Mouse (Mus musculus) G1E (cell line): ENCODE results near the gene Fmo6. TPM values are rescaled to one million over a fixed set of nuclear protein-coding genes. Genes with fewer than 3 reads are reported as not detected.

ENCODE experiments used
- ATAC-seq: 2 replicates; pipeline ENCODE4 v1.8.0; 2016; ENCODE audit warnings: mild to moderate bottlenecking; ENCODE audit not compliant: insufficient number of reproducible peaks, poor library complexity, low FRiP score, severe bottlenecking; ENCODE audit errors: extremely low read depth
- DNase-seq: peaks from one replicate; pipeline ENCODE4 v3.0.0; 2012; ENCODE audit warnings: low spot score
- H3K27me3 ChIP-seq: 2 replicates; pipeline ENCODE4 v1.6.1; 2012; ENCODE audit warnings: mild to moderate bottlenecking, low read length, inconsistent platforms; ENCODE audit not compliant: insufficient read depth
- H3K36me3 ChIP-seq: replicated peaks from 2 replicates; pipeline ENCODE3; 2012; ENCODE audit warnings: mild to moderate bottlenecking, inconsistent platforms
- H3K4me1 ChIP-seq: 2 replicates; pipeline ENCODE4 v1.6.1; 2012; ENCODE audit warnings: low read depth, low read length, inconsistent platforms, mixed read lengths; ENCODE audit not compliant: insufficient read depth
- H3K4me3 ChIP-seq: 2 replicates; pipeline ENCODE4 v1.5.1; 2012; ENCODE audit warnings: low read depth, mild to moderate bottlenecking, inconsistent platforms, low read length, moderate library complexity, mixed read lengths
- H3K9me3 ChIP-seq: replicated peaks from 2 replicates; pipeline ENCODE4 v1.6.1; 2012; ENCODE audit warnings: inconsistent platforms
- CTCF ChIP-seq: IDR thresholded peaks from 2 replicates; pipeline ENCODE4 v1.5.1; 2012; ENCODE audit warnings: low read depth, low read length, inconsistent platforms, mixed read lengths
- GATA1 ChIP-seq: IDR thresholded peaks from 2 replicates; pipeline ENCODE4 v1.6.1; 2012; ENCODE audit warnings: borderline replicate concordance, low read length, inconsistent platforms, mixed read lengths
- GATA2 ChIP-seq: IDR thresholded peaks from 2 replicates; pipeline ENCODE4 v1.6.1; 2012; ENCODE audit warnings: low read depth, low read length, inconsistent platforms, borderline replicate concordance
- POLR2AphosphoS5 ChIP-seq: IDR thresholded peaks from 2 replicates; pipeline ENCODE4 v1.6.1; 2012; ENCODE audit warnings: low read depth, low read length, inconsistent platforms; ENCODE audit not compliant: insufficient replicate concordance
- TAL1 ChIP-seq: conservative IDR thresholded peaks from 2 replicates; pipeline ENCODE4 v1.6.1; 2012; ENCODE audit warnings: low read depth, low read length, inconsistent platforms, mixed read lengths
- polyA plus RNA-seq: library from polyadenylated mRNA; stranded (reverse); fragments of >175 nt; gene quantifications from 2 replicates; pipeline ENCODE4 v1.2.3, GENCODE M21; 2012
- total RNA-seq, 2 experiments: library from RNA; stranded (forward) in 1 of 2; stranded (reverse) in 1 of 2; fragments of 200-1000 nt in 1 of 2; fragments of >200 nt in 1 of 2; fragmentation: Nextera tagmentation in 1 of 2; gene quantifications; 2 replicates each; pipeline ENCODE4 v1.2.3; 2014 to 2017

Gene Fmo6
- total and polyA plus RNA-seq, 3 experiments: 0.11 TPM; not detected in 2

DNA sequence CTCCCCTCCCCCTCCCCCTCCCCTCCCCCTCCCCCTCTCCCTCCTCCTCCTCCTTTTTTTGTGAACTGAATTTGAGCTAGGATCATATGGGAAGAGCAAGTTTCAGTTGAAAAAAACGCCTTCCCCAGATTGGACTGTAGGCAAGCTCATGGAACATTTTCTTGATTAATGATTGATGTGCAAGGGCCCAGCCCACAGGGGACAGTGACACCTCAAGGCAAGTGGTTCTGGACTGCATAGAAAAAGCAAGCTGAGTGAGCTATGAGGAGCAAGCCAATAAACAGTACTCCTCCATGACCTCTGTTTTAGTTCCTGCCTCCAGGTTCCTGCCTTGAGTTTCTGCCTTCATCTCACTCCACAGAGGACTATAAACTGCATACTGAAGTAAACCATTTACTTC is 12.2 kb downstream of the Fmo6 start:
- H3K9me3 ChIP-seq: no peaks in the 10 kb centered on the region
- ATAC-seq (no peak), DNase-seq (no peak)
- peaks cover 6% of the 10 kb centered on the region; the same call in 1 of the 2 replicates for H3K27me3 ChIP-seq
- no peaks in the 10 kb centered on the region for H3K36me3 ChIP-seq
- H3K4me1 ChIP-seq: no peaks in the 10 kb centered on the region
- TF ChIP-seq TAL1 (no peak), CTCF (no peak), GATA1 (no peak), POLR2AphosphoS5 (no peak), GATA2 (no peak)
- H3K4me3 ChIP-seq: no peak overlapping the region

- DNase-seq: no peak
Observed at GRCm38 (mm10) chr1:162916661-162917060, 20.7 kb downstream of the Fmo6 start.

GRCm38 (mm10) chr1:162914932-162915556 is 22.3 kb downstream of the Fmo6 start:
- Histone ChIP-seq H3K4me1 (no peaks in the 10 kb centered on the region), H3K4me3 (no peak overlapping the region), H3K36me3 (no peaks in the 10 kb centered on the region), H3K27me3 (no peaks in the 10 kb centered on the region), H3K9me3 (no peaks in the 10 kb centered on the region)
- DNase-seq: no peak
- no peak for ATAC-seq
- TF ChIP-seq GATA2: no peak
- TF ChIP-seq TAL1: no peak
- TF ChIP-seq GATA1: no peak
- no peak for TF ChIP-seq CTCF
- no peak for TF ChIP-seq POLR2AphosphoS5

More at GRCm38 (mm10) chr1:162916661-162917060, 20.7 kb downstream of the Fmo6 start:
- no peaks in the 10 kb centered on the region for H3K9me3 ChIP-seq
- no peaks in the 10 kb centered on the region for H3K27me3 ChIP-seq
- no peak for ATAC-seq
- H3K4me3 ChIP-seq: no peak overlapping the region
- TF ChIP-seq POLR2AphosphoS5: no peak
- no peak for TF ChIP-seq GATA1
- TF ChIP-seq GATA2: no peak
- TF ChIP-seq TAL1: no peak
- TF ChIP-seq CTCF: no peak
- H3K4me1 ChIP-seq: no peaks in the 10 kb centered on the region
- H3K36me3 ChIP-seq: no peaks in the 10 kb centered on the region

DNA sequence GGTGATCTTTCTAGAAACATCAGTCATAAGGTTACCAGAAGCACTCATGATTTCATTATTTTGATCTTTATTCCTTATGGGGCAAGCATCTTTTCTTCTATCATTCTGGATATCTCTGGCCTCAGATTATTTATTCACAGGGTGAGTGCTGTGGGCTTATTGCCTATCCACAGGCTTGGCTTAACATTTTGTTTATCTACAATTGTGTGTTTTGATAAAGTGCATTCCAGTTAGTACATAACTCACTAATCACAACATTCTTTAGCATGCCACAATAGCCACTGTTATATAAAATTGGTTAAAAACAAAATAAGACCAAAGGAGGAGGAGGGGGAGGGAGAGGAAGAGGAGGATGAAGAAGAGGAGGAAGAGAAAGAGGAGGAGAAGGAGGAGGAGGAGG is 25.2 kb downstream of the Fmo6 start:
- Histone ChIP-seq H3K27me3 (no peaks in the 10 kb centered on the region), H3K4me1 (no peaks in the 10 kb centered on the region), H3K36me3 (no peaks in the 10 kb centered on the region), H3K9me3 (no peaks in the 10 kb centered on the region), H3K4me3 (no peak overlapping the region)
- DNase-seq (no peak), ATAC-seq (no peak)
- TF ChIP-seq GATA1 (no peak), GATA2 (no peak), POLR2AphosphoS5 (no peak), CTCF (no peak)

- ATAC-seq (no peak), DNase-seq (no peak)
- no peaks in the 10 kb centered on the region for H3K36me3 ChIP-seq
- no peaks in the 10 kb centered on the region for H3K4me1 ChIP-seq
- TF ChIP-seq GATA2 (no peak), GATA1 (no peak), CTCF (no peak), TAL1 (no peak), POLR2AphosphoS5 (no peak)
- H3K27me3 ChIP-seq: no peaks in the 10 kb centered on the region
- no peak overlapping the region for H3K4me3 ChIP-seq
- no peaks in the 10 kb centered on the region for H3K9me3 ChIP-seq
Observed at GRCm38 (mm10) chr1:162901879-162902278, 35.4 kb downstream of the Fmo6 start.

- no peak for DNase-seq
- Histone ChIP-seq H3K4me1 (no peaks in the 10 kb centered on the region), H3K9me3 (no peaks in the 10 kb centered on the region), H3K36me3 (no peaks in the 10 kb centered on the region), H3K4me3 (no peak within 1 kb of the TSS), H3K27me3 (no peaks in the 10 kb centered on the region)
- no peak for ATAC-seq
- TF ChIP-seq POLR2AphosphoS5 (no peak), CTCF (no peak), GATA1 (no peak), TAL1 (no peak), GATA2 (no peak)
Observed at GRCm38 (mm10) chr1:162897838-162898811, 39.2 kb downstream of the Fmo6 start, which contains the start of gene Fmo2. TSS of gene Fmo2 (minus strand) at chr1:162898726.
